Mouse (Mus musculus) heart, adult 2 months (tissue): Measurements from ENCODE around the gene Spock3.

ENCODE experiments used
- CTCF ChIP-seq: fragments of 200-600 bp; IDR thresholded peaks from 2 replicates; pipeline ENCODE4 v1.8.1; 2022; ENCODE audit warnings: antibody characterized with exemption, mild to moderate bottlenecking, moderate library complexity
- EP300 ChIP-seq: fragments of 200-500 bp; IDR thresholded peaks from 2 replicates; pipeline ENCODE4 v1.6.1; 2011; ENCODE audit warnings: low read depth, low read length, control low read depth; ENCODE audit not compliant: insufficient read depth
- POLR2A ChIP-seq: fragments of 200-500 bp; IDR thresholded peaks from 2 replicates; pipeline ENCODE4 v1.6.1; 2011; ENCODE audit warnings: mild to moderate bottlenecking, low read depth, low read length, control low read depth; ENCODE audit not compliant: insufficient read depth

DNA sequence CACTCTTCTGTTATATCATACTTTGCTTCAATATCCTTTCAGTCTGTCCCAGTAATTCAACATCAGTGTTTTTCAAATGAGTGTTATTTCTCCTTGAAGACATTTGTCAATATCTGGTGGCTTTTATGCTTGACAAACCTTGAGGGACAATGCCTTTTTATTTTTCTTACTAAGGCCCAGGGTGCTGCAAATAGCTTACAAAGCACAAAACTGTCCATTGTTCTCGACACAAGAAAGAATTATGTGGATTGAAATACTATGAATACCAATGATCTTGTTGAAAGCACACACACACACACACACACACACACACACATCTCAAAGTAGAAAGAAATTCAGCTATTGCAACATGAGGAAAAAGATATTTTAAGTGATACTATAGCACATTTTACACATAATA is 159.0 kb downstream of the Spock3 start:
- TF ChIP-seq CTCF, result no peak
- no peak for TF ChIP-seq POLR2A
- no peak for TF ChIP-seq EP300
